11 mouse cellular contexts compared by ENCODE assay signal in the genomic region with DNA sequence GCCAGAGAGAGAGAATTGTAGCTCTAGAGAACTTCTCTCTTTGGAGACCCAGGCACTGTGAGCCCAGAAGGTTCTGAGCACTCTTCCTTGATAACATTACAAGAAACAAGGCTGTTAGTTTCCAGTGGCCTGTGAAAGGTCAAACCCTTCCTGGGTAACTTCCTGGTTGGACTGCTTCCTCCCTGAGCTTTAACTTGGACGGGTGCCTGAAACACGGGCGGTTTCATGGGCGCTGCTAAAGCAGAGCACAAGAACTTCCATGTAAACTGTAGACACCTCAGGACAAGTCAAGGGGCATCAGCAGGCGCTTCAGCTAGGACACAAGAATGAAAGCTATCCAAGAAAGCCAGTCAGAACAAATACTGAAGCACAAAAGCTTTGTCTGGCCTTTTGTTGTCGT. TPM values are rescaled to one million over a fixed set of nuclear protein-coding genes. Genes with fewer than 3 reads are reported as not detected.
DNase-seq lines count a peak whose midpoint lies in the region; ATAC-seq and TF ChIP-seq lines count a peak whose summit lies in the region.
"Had no signal": no experiment of that assay in that cellular context is flagged by ENCODE, and none has a peak within 500 bp of the region (broad histone marks: within the 10 kb centered on the region; RNA-seq: fewer than 3 reads in every experiment).

No protein-coding gene starts in this region.

- TF ChIP-seq EP300 in lung, postnatal 0 days (IDR thresholded peaks at IDR 0.05), result no peak; the same call in 1 of the 2 replicates

- peak overlapping the region; percentile 43 for H3K27ac ChIP-seq in lung, postnatal 0 days (ENCODE audit: low read length)

- no peak overlapping the region for H3K4me2 ChIP-seq in lung, postnatal 0 days (replicated peaks; ENCODE audit: low read depth, low read length)

- H3K9me3 ChIP-seq in lung, postnatal 0 days (ENCODE audit: low read length), result no peaks in the 10 kb centered on the region

- H3K4me1 ChIP-seq in lung, postnatal 0 days (ENCODE audit: insufficient read depth, low read depth, low read length), result peaks cover 8% of the 10 kb centered on the region; the same call in 1 of the 2 replicates

- peak; percentile 68 for ATAC-seq in lung, postnatal 0 days
- ATAC-seq in frontal cortex, adult (ENCODE audit: low TSS enrichment), result no peak
- ATAC-seq: hindbrain, embryonic 16.5 days had no signal

- TF ChIP-seq CTCF in lung, postnatal 0 days (IDR thresholded peaks at IDR 0.05), result no peak

- H3K4me3 ChIP-seq in lung, postnatal 0 days (ENCODE audit: low read depth, low read length), result no peak overlapping the region

- no peak overlapping the region for H3K9ac ChIP-seq in lung, postnatal 0 days (replicated peaks; ENCODE audit: low read depth)

- intact Hi-C loops in heart, postnatal 10 days (cut with DNase I), result no loop called here
- intact Hi-C loops in left cerebral cortex, postnatal 4 days (cut with DNase I), result no loop called here

- WGBS in lung, postnatal 0 days, result 39% methylated on average over 6 of the region's 6 CpGs

- H3K36me3 ChIP-seq in lung, postnatal 0 days (ENCODE audit: insufficient read depth, low read length), result peaks cover 6% of the 10 kb centered on the region; the same call in 1 of the 2 replicates

- H3K27me3 ChIP-seq in lung, postnatal 0 days (replicated peaks; ENCODE audit: insufficient read depth, low read length), result no peaks in the 10 kb centered on the region

- DNase-seq in adrenal gland, adult 2 months, result peak; percentile 45
- no peak for DNase-seq in adrenal gland, adult 18-20 months (ENCODE audit: low spot score in 2 of 2)
- peak; percentile 38 to 65 for DNase-seq in adrenal gland, postnatal 36 days
- DNase-seq in heart, postnatal 10 days, result peak; percentile 60 to 69
- peak; percentile 74 for DNase-seq in lung, postnatal 0 days (ENCODE audit: low spot score)
- DNase-seq in right cerebral cortex, postnatal 4 days, result no peak
- DNase-seq in left cerebral cortex, postnatal 4 days, result no peak
- DNase-seq: cerebellum, adult 18-20 months; liver had no signal

RNA-seq across cellular contexts. Expression of gene Uap1, which starts 12.9 kb away (rescaled TPM):
- total RNA-seq in adrenal gland, adult 2 months (2021), result 10 to 100 TPM; 42.3 to 47.2 TPM
- 7.0 and 7.5 TPM in 2 replicates for polyA plus RNA-seq in adrenal gland, adult 2 months (2012; rRNA removed)
- total RNA-seq in adrenal gland, adult 18-20 months (2021), result 10 to 100 TPM; 68.0 to 84.4 TPM
- 10 to 100 TPM; 57.5 to 65.4 TPM for total RNA-seq in adrenal gland, postnatal 36 days (2021)
- 10 to 100 TPM; 47.0 to 48.0 TPM for total RNA-seq in heart, postnatal 10 days (2021)
- 50.6 and 53.2 TPM in 2 replicates for polyA plus RNA-seq in lung, postnatal 0 days (2015; fragmentation: Nextera tagmentation; extraction: Ambion mirVana)
- 10 to 100 TPM; 53.1 to 57.7 TPM for total RNA-seq in left cerebral cortex, postnatal 4 days (2021)

RNA-seq across cellular contexts. Expression of gene Ddr2, which starts 51.3 kb away (rescaled TPM):
- total RNA-seq in adrenal gland, adult 2 months (2021), result 10 to 100 TPM; 17.2 to 23.0 TPM
- 2.7 and 3.3 TPM in 2 replicates for polyA plus RNA-seq in adrenal gland, adult 2 months (2012; rRNA removed)
- total RNA-seq in adrenal gland, adult 18-20 months (2021), result 10 to 100 TPM; 16.3 to 23.5 TPM
- 10 to 100 TPM; 19.5 to 20.3 TPM for total RNA-seq in adrenal gland, postnatal 36 days (2021)
- 10 to 100 TPM; 27.8 to 30.5 TPM for total RNA-seq in heart, postnatal 10 days (2021)
- 20.6 and 23.7 TPM in 2 replicates for polyA plus RNA-seq in lung, postnatal 0 days (2015; fragmentation: Nextera tagmentation; extraction: Ambion mirVana)
- 10 to 100 TPM in 1 of 2 experiments, 1 to 10 TPM in 1; 9.0 to 10.5 TPM for total RNA-seq in left cerebral cortex, postnatal 4 days (2021)

RNA-seq across cellular contexts. Expression of gene Uhmk1, which starts 53.3 kb away (rescaled TPM):
- total RNA-seq in adrenal gland, adult 2 months (2021), result 10 to 100 TPM; 60.6 to 65.4 TPM
- 8.0 and 8.3 TPM in 2 replicates for polyA plus RNA-seq in adrenal gland, adult 2 months (2012; rRNA removed)
- total RNA-seq in adrenal gland, adult 18-20 months (2021), result 10 to 100 TPM; 67.1 to 73.7 TPM
- total RNA-seq in adrenal gland, postnatal 36 days (2021), result 10 to 100 TPM; 72.7 to 75.4 TPM
- total RNA-seq in heart, postnatal 10 days (2021), result 10 to 100 TPM; 21.2 to 22.2 TPM
- polyA plus RNA-seq in lung, postnatal 0 days (2015; fragmentation: Nextera tagmentation; extraction: Ambion mirVana), result 4.8 and 5.2 TPM in 2 replicates
- 10 to 100 TPM; 72.8 to 79.3 TPM for total RNA-seq in left cerebral cortex, postnatal 4 days (2021)

Comparison
In these comparisons a context has a peak if more than half of its experiments do, and no peak if none do; other contexts are left out.
1. DNase-seq: peak in adrenal gland, adult 2 months (single experiment), adrenal gland, postnatal 36 days (2 of 2), heart, postnatal 10 days (2 of 2) and lung, postnatal 0 days (single experiment); none in adrenal gland, adult 18-20 months (0 of 2), right cerebral cortex, postnatal 4 days (single experiment) and left cerebral cortex, postnatal 4 days (single experiment).